Mouse (Mus musculus) activated CD4-positive, CD25-positive, alpha-beta regulatory T cell, adult 4 months (primary cell): ENCODE measurements around the gene 4632433K11Rik. TPM values are rescaled to one million over a fixed set of nuclear protein-coding genes. Genes with fewer than 3 reads are reported as not detected.
"Not testable (repeated sequence)": the region's sequence is repeated elsewhere in the genome, so short reads cannot be mapped to it uniquely, and the experiment has no call there.

ENCODE experiments used
- ATAC-seq: one replicate; pipeline ENCODE4 v1.8.0; 2017
- polyA plus RNA-seq, 2 experiments: library from polyadenylated mRNA; unstranded; fragments of 100-300 nt; shearing (Covaris generic); gene quantifications; one replicate each; pipeline ENCODE4 v1.2.1; 2017

The 4632433K11Rik gene
- not detected for polyA plus RNA-seq

GRCm38 (mm10) chr7:5033818-5034217, at the start of gene 4632433K11Rik:
4632433K11Rik (plus strand) TSS chr7:5034118.
- no peak for ATAC-seq

GRCm38 (mm10) chr7:4988250-4988649, 45.7 kb upstream of the 4632433K11Rik start:
- ATAC-seq: no peak

GRCm38 (mm10) chr7:4993347-4993998, 40.4 kb upstream of the 4632433K11Rik start:
- ATAC-seq: no peak

- ATAC-seq: no peak
These were observed 39.7 kb upstream of the 4632433K11Rik start for GRCm38 (mm10) chr7:4993999-4994788.

GRCm38 (mm10) chr7:4995268-4996002, 38.5 kb upstream of the 4632433K11Rik start:
- ATAC-seq: peak; percentile 15

GRCm38 (mm10) chr7:4996003-4996895, 37.7 kb upstream of the 4632433K11Rik start, which contains the start of gene Zfp579:
Zfp579 (minus strand) TSS chr7:4996158.
- peak; percentile 50 for ATAC-seq

- no peak for ATAC-seq
These were observed 37.0 kb upstream of the 4632433K11Rik start for GRCm38 (mm10) chr7:4996934-4997333.

GRCm38 (mm10) chr7:4999876-5000275, 34.0 kb upstream of the 4632433K11Rik start:
- peak; percentile 60 for ATAC-seq

- not testable (repeated sequence) for ATAC-seq
These were observed 31.0 kb upstream of the 4632433K11Rik start for GRCm38 (mm10) chr7:5002876-5003275.

- no peak for ATAC-seq
These were observed 25.7 kb upstream of the 4632433K11Rik start for GRCm38 (mm10) chr7:5008229-5008628.

GRCm38 (mm10) chr7:5012681-5013513, 21.0 kb upstream of the 4632433K11Rik start:
- no peak for ATAC-seq

GRCm38 (mm10) chr7:5014251-5015117, 19.4 kb upstream of the 4632433K11Rik start, which contains the start of the genes Zfp524 and Fiz1:
Zfp524 (plus strand) TSS chr7:5014415.
Fiz1 (minus strand) TSS chr7:5014697.
- peak; percentile 69 for ATAC-seq

GRCm38 (mm10) chr7:5015118-5016001, 18.6 kb upstream of the 4632433K11Rik start, which contains the start of gene Gm44973:
Gm44973 (plus strand) TSS chr7:5015496.
- peak; percentile 68 for ATAC-seq

- no peak for ATAC-seq
These were observed 17.9 kb upstream of the 4632433K11Rik start for GRCm38 (mm10) chr7:5016057-5016456.

- no peak for ATAC-seq
These were observed 17.0 kb upstream of the 4632433K11Rik start for GRCm38 (mm10) chr7:5016920-5017319.

- no peak for ATAC-seq
These were observed 16.6 kb upstream of the 4632433K11Rik start for GRCm38 (mm10) chr7:5017352-5017751.

- no peak for ATAC-seq
These were observed 16.0 kb upstream of the 4632433K11Rik start for GRCm38 (mm10) chr7:5017931-5018330.

GRCm38 (mm10) chr7:5019576-5019975, 14.3 kb upstream of the 4632433K11Rik start:
- not testable (repeated sequence) for ATAC-seq
